8 mouse cellular contexts compared by ENCODE assay signal in genomic region chr1:135540270-135540669, GRCm38 (mm10).
DNase-seq lines count a peak whose midpoint lies in the region; ATAC-seq and TF ChIP-seq lines count a peak whose summit lies in the region.

No protein-coding gene starts in this region.

- no peak overlapping the region for H3K9ac ChIP-seq in hindbrain, embryonic 13.5 days
- H3K9ac ChIP-seq in lung, postnatal 0 days (replicated peaks; ENCODE audit: low read depth), result no peak overlapping the region

- H3K4me1 ChIP-seq in hindbrain, embryonic 13.5 days (replicated peaks), result peaks cover 33% of the 10 kb centered on the region
- no peaks in the 10 kb centered on the region for H3K4me1 ChIP-seq in lung, postnatal 0 days (ENCODE audit: insufficient read depth, low read depth, low read length)

- no peak overlapping the region for H3K4me3 ChIP-seq in hindbrain, embryonic 13.5 days
- no peak overlapping the region for H3K4me3 ChIP-seq in lung, postnatal 0 days (ENCODE audit: low read depth, low read length)

- peak; percentile 38; the same call in 1 of the 2 replicates for TF ChIP-seq EP300 in lung, postnatal 0 days (IDR thresholded peaks at IDR 0.05)

- H3K27me3 ChIP-seq in hindbrain, embryonic 13.5 days, result no peaks in the 10 kb centered on the region
- H3K27me3 ChIP-seq in lung, postnatal 0 days (replicated peaks; ENCODE audit: insufficient read depth, low read length), result no peaks in the 10 kb centered on the region

- peak; percentile 98 for TF ChIP-seq CTCF in lung, postnatal 0 days (IDR thresholded peaks at IDR 0.05)

- H3K27ac ChIP-seq in hindbrain, embryonic 13.5 days, result no peak overlapping the region
- H3K27ac ChIP-seq in lung, postnatal 0 days (ENCODE audit: low read length), result no peak overlapping the region

- no peaks in the 10 kb centered on the region for H3K9me3 ChIP-seq in hindbrain, embryonic 13.5 days
- no peaks in the 10 kb centered on the region for H3K9me3 ChIP-seq in lung, postnatal 0 days (ENCODE audit: low read length)

- 22% methylated on average over 4 of the region's 4 CpGs for WGBS in hindbrain, embryonic 13.5 days
- 29% methylated on average over 4 of the region's 4 CpGs for WGBS in lung, postnatal 0 days

- peak; percentile 63 for ATAC-seq in hindbrain, embryonic 13.5 days (ENCODE audit: low FRiP score)
- peak; percentile 55 for ATAC-seq in lung, postnatal 0 days

- H3K36me3 ChIP-seq in hindbrain, embryonic 13.5 days, result peaks cover 16% of the 10 kb centered on the region
- H3K36me3 ChIP-seq in lung, postnatal 0 days (ENCODE audit: insufficient read depth, low read length), result no peaks in the 10 kb centered on the region

- H3K4me2 ChIP-seq in hindbrain, embryonic 13.5 days, result no peak overlapping the region
- H3K4me2 ChIP-seq in lung, postnatal 0 days (replicated peaks; ENCODE audit: low read depth, low read length), result no peak overlapping the region

- peak; percentile 87 for DNase-seq in R1 (ENCODE audit: low read depth, low spot score)
- DNase-seq in cerebellum, postnatal 14 days, result peak; percentile 90 to 94
- peak; percentile 90 to 91 for DNase-seq in frontal cortex, postnatal 25 days (ENCODE audit: low spot score in 2 of 2)
- DNase-seq in layer of hippocampus, postnatal 10 days (ENCODE audit: low spot score in 2 of 2), result peak; percentile 94 to 95
- peak; percentile 88 for DNase-seq in lung, postnatal 0 days (ENCODE audit: low spot score)
- peak; percentile 97 for DNase-seq in retina, embryonic 14.5 days (ENCODE audit: low spot score)
- peak; percentile 88 for DNase-seq in thymus, postnatal 4 days
